Mouse (Mus musculus) cerebellum, adult 2 months (tissue): Measurements from ENCODE around the gene Gpcpd1.

Source experiments
- CTCF ChIP-seq: fragments of 200-500 bp; IDR thresholded peaks from 2 replicates; pipeline ENCODE4 v1.5.1; 2011; ENCODE audit warnings: low read depth, mild to moderate bottlenecking, control low read depth, low read length, moderate library complexity, borderline replicate concordance; ENCODE audit not compliant: insufficient read depth
- POLR2A ChIP-seq: fragments of 200-500 bp; IDR thresholded peaks from 2 replicates; pipeline ENCODE4 v1.6.1; 2011; ENCODE audit warnings: low read length, control low read depth, borderline replicate concordance; ENCODE audit not compliant: insufficient read depth

DNA sequence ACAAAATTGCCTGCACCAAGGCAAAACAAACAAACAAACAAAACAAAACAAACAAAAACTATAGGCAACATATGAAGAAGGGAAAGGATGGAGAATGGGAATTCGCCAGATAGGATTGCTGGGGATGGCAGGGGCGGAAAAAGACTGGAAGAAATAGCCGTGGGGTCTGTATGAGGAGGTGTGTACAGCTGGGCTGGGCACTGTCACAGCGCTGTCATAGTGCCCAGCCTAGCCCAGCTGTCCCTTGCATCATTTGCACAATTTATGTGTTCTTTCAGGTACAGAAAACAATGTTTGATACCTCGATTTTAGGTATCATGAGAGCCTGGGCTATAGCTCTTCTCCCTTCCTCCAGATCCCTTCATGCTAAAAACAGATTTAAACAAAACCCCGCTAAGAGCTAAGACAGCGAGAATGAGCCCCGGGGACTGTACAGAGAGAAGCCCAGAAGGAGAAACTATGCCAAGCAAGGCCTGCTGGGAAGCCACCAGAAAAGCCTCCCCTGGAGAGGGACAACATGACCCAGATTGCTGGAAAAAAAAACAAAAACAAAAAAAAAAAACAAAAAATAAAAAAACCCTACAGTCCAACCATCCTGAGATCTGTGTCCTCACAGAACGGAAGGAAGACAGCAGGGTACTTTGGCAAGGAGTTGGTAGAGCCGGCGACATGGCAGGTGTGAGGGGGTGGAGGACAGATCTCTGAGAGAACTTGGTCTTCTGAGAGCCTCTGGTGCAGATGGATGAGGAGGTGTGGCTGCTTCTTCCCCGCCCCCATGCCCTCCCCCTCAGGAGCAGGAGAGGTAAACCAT lies 74.0 kb downstream of the Gpcpd1 start:
- TF ChIP-seq CTCF (no peak), POLR2A (0 out of 2 replicates have a peak, but pooled peaks have one; percentile 3)
